Mouse (Mus musculus) kidney, postnatal 36 days (tissue): ENCODE results near the gene Tmem200b.
A peak's percentile ranks its signal among the peaks of the same experiment; 100 is the strongest.

Source experiments
- DNase-seq, 2 experiments: peaks; one replicate each; pipeline ENCODE4 v3.0.0; 2021 to 2022; ENCODE audit warnings: mixed read lengths in 2 of 2

The Tmem200b gene

DNA sequence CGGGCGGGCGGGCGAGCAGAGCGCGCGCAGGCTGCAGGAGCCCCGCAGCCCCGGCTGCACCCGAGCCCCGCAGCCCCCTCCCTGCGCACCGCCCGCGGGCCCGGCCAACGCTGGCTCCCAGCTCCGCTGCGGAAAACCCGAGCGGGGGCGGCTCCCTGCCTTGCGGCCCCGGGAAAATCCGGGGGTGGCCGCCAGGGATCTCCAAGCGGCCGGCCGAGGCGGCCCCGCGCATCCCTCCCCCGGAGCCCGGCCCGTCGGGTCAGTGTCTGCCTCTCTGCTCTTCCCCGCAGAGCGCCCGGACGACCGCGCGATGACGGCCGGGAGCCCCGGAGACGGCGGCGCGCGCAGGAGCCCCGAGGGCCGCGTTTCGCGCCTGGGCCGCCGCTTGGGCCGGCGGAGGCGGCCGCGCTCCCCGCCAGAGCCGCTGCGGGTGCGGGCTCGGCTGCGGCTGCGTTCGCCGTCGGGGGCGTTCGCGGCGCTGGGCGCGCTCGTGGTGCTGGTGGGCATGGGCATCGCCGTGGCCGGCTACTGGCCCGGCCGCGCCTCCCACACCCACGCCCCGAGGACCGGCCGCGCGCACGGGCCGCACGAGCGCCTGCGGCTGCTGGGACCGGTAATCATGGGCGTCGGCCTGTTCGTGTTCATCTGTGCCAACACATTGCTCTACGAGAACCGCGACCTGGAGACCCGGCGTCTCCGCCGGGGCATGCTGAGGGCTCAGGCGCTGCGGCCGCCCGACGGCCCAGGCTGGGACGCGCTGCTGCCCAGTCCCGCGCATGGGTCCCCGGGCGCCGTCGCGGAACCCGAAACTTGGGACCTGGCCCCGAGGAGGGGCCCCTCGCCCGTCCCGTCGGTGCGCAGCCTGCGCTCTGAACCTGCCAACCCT lies at the start of gene Tmem200b:
Gene Tmem200b (plus strand): TSS at position 311 of the 886 bp plus-strand sequence.
- peak; percentile 43 to 52 for DNase-seq

DNA sequence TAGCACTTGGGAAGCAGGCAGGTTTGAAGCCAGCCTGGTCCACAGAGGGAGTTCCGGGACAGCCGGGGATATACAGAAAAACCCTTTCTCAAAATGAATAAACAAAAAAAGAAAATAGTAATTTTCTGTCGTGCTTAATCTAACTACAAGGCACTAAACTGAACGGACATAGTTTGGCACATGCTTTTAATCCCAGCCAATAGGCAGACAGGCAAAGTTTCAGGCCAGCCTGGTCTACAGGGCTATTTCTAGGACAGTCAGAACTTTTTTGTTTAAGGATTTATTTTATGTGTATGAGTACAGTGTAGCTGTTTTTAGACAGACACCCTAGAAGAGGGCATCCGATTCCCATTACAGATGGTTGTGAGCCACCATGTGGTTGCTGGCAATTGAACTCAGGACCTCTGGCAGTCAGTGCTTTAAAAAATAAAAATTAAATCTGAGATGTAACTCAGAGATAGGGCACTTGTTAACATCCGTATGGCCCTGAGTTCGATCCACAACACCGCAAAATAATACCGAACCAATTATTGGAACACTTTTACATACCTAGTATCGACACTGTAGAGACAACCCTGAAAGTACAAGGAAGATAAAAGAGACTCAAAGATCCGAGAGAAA lies 48.8 kb upstream of the Tmem200b start:
- DNase-seq = no peak

DNA sequence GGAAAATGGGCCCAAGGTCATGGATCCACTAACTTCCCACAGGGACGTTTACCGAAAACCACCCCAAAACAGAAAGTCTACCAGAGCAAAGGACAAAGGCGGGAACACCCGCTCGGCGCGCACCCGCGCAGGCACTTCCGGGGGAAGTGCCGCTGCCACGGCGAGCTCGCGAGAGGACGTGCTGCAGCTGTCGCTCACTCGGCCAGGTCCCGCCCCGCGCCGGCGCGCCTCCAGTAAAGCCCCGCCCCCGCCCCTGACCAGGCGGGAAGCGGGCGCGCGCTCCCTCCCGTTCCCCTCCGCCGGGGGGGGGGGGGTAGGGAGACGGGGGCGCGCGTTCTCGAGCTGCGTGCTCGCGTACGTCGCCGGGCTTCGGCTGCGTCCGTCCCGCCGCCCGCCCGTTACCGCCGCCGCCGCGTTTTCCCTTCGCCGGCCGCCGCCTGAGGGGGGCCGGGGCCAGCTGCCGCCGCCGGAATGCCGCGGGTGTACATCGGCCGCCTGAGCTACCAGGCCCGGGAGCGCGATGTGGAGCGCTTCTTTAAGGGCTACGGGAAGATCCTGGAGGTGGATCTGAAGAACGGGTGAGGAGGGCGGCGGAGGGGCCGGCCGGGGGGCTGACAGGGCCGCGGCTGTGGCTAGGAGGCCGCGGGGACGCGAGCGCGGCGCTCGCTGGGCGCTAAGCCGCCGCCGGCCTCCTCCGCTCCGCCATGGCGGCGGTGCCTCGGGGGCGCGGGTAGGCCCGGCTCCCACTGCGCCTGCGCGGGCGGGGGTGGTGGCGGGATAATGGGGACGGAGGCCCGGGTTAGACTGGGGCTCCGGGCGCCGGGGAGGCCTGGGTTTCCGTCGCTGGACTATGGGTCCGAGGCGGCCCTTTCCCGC lies 48.0 kb upstream of the Tmem200b start, which contains the start of gene Srsf4:
Gene Srsf4 (plus strand): TSS at position 325 of the 876 bp plus-strand sequence.
- peak; percentile 96 to 97 for DNase-seq

DNA sequence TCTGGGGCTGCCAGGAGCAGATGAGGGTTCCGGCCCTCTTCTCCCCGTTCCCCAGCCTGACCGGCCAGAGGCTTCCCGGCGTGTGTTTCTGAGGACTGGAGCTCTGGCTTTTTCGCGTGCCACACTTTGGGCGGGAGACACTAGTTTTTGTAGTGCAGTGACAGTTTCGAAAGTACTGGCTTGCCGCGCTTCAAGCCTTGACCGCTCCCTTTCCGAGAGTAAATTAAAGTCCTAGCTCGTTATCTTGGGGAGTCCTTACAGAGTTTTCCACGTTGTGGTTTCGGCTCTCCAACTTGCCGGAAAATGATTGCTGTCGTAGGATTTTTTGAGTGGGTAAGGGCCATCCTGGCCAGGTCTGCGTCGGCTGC lies 47.4 kb upstream of the Tmem200b start:
- no peak for DNase-seq

DNA sequence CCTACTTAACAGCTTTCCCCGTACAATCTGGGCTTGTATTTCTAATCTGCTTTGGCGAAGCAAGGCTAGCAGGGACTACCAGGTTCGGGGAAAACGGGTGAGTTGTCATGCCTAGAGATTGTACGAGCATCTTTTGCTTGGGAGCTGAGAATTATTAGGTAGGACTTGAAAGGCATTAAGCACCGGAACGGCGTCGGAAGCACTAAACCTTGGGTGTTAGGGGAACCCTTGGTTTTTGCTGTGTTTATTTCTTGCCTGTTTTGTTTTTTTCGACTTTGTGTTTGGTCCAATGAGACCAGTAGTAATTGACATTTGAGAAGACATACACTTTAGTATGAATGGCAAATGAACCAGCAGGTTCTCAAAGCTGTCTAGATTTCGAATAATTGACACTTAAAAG lies 47.0 kb upstream of the Tmem200b start:
- DNase-seq = no peak

DNA sequence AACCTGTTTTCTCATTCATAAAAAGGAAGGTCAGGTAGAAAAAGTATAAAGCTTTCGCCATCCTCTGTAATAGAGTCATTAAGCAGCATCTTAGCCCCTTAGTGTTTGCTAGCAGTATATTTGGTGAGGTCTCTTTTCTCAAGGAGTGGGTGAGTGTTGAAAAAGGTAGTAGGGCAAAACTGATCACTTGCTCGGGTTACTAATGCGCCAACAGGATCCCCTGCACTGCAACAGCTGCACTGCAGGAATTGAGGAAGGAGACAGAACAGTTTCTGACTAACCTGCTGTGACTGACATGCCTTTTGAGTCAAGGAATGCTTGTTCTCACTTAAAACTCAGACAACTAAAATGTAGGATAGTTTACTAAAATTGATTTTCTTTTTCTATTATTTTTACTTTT lies 46.3 kb upstream of the Tmem200b start:
- no peak for DNase-seq

DNA sequence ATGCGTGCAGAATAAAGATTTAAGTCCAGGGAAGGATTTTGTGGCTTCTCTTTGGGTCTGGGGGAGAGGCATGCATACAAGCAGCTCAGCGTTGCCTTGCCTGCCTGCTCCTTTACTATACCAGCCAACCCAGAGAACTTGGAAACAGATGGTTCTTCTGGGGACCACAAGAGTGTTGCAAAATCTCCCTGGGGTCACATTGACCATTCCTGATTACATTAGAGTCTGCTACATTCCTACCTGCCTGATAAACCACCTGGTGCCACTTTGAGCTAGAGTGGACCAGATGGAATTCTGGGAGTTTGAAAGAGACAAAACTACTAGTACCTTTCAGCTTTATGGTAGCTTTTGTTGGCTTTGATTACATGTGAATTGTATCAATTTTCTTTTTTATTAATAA lies 44.7 kb upstream of the Tmem200b start:
- peak in 1 of 2 experiments; percentile 41 for DNase-seq

DNA sequence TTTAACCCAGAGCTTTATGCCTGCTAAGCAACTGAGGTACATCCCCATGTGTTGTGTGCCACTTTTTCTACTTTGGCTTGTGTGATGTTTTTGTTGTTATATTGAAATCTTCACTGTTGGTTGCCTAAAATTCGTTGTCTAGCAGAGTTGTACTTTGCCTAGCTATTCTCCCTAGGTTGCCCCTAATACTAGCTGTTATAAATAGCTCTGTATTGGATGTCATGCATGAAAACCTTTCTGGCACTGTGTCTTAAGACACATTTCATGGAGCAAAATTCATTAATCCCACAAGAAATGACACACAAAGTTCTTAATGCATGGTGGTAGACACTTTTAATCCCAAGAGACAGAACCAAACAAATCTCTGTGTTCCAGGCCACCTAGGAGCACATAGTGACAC lies 41.9 kb upstream of the Tmem200b start:
- peak in 1 of 2 experiments; percentile 38 for DNase-seq

DNA sequence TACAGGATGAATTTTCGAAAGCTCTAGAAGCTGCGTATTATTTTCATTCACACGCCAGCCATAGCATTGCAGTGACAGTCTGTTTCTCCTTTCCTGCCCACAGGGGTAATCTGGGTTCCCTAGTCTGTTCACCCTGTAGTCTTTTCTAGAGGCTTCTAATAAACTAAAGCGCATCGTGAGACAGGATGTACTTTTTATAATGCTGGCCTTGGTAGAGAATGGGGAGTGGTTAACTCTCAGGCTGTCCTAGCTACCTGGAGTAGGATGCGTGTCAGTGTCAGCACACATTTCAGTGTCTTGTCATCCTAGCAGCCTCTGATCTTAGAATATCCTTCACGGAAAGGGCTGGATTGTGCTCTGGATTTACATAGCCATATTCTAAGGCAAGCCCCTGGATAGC lies 40.3 kb upstream of the Tmem200b start:
- no peak for DNase-seq

DNA sequence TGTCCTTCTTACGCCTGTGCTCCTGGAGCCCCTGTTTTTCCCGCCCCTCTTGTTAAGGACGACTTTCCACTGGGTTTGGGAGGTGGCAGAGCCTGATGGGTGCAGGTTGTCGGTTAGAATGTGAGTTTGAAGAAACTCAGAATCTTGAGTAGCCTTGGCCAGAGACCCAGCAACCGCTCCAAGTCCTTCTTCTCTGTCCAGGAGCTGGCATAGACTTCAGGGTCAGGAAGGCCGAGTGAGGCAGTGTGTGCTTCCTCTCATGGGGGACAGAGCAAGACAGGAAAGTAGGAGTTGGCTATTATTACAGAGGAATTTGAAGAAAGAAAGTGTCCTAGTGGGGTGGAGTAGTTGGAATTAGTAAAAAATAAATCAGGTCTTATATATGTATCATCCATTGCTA lies 38.0 kb upstream of the Tmem200b start:
- DNase-seq = peak in 1 of 2 experiments; percentile 65

DNA sequence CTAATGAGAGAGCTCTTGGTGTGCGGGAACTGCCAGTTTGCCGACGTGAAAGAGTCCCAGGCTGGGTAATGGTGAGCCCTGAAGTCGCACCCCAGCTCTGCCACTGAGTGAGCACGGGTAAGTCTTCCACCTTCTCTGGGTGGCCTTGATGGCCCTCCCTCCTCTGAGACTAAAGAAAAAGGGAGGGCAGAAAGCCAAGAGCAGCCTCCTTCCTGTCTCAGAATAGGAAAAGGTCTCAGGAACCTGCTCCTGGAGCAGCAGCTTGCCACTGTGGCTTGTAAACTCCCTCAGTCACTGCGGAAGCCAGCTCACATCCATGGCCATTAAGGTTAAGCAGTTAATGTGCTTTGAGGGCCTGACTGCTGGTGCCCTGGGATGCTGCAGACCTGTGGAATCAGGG lies 36.2 kb upstream of the Tmem200b start:
- peak; percentile 54 to 59 for DNase-seq

DNA sequence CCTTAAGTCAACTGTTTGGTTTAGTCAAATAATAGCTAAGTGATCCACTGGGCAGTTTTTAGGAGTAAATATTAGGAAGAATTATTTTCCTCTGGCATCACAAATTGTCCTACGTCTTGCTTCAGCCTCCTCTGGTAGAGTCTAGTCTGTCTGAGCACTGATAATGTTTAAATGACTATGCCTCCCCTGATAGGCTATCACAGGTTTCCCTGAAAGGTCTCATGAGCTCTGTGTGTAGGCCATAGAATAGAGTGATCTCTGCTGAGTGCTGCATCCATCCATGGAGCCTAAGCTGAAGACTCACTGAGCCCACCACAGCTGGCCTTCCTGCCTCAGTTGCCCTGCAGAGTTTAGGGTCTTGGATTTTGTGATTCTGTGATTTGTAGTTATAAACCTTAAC lies 33.0 kb upstream of the Tmem200b start:
- DNase-seq = no peak

DNA sequence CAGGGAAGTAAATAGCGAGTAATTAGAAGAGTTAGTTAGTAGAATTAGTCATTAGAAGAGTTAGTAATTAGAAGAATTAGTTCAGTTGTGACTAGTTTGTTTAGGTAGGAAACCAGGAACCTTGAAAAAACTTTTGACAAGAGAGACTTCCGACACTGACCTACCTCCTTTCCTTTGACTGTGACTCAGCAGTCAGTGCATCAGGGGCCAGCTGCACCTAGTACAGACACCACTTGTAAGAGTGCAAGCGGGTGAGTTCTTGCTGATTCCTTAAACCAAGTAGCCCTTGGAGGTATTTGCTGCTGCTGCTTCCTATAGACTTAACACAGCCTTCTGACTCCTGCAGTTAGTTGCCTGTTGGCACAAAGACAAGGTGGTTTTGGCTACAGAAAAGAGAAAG lies 30.9 kb upstream of the Tmem200b start:
- DNase-seq = no peak

DNA sequence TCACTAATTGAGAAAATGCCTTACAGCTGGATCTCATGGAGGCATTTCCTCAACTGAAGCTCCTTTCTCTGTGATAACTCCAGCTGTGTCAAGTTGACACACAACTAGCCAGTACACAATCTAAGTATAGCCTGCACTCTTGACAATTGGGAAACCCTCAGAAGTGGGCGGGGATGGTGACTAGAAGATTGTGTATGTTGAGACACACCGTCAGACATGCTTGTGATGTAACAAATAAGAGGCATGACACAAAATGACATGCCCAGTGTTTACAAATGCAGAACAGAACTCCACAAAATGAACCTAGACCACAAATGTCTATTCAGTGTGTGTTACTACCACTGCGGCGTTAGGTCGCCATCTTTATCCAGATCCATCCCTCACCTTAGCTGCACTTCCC lies 24.5 kb upstream of the Tmem200b start:
- no peak for DNase-seq

DNA sequence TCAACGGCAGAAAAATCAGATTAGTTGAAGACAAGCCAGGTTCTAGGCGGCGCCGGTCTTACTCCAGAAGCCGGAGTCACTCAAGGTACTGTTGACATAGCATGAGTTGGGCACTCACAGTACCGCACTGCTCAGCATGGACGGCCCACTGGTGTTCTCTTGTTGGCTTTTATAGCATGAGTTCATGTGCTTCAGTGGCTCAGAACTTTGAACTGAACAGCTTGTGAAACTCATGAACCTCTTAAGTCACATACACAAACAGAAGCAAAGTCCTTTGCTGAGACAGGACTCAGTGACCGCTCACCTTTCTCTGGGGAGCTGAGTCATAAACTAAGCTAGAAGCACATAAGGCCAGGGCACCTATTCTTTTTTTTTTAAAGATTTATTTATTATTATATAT lies 23.8 kb upstream of the Tmem200b start:
- peak; percentile 72 to 91 for DNase-seq

DNA sequence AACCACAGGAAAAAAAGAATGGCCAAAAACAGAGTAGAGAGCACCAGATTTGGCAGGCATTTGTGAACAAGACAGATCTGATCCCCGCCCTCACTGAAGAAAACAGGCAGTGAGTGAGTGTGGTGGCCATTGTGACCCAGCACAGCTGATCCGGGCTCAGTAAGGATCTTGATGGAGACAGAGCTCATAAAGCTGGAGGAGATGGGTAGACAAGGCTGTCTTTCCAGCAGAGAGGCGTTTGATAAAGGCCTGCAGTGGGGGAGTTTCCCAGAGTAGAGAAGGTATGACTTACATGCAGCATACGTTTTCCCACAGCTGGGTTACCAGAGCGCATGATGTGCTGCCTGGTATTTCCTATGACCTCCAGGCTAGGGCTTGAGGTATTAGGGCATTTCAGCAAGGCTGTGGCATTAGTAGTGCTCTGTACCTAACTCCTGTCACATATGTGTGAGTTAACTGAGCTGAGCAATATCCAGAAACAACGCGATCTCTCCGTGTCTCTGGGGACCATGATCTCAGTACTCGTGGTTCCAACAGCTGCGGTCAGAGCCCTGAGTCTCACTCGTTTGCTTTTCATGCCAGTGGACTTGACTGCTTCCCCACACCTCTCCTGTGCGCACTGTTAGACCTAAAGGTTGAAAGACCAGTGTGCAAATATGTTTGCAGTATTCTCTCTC lies 22.9 kb upstream of the Tmem200b start:
- DNase-seq = no peak

DNA sequence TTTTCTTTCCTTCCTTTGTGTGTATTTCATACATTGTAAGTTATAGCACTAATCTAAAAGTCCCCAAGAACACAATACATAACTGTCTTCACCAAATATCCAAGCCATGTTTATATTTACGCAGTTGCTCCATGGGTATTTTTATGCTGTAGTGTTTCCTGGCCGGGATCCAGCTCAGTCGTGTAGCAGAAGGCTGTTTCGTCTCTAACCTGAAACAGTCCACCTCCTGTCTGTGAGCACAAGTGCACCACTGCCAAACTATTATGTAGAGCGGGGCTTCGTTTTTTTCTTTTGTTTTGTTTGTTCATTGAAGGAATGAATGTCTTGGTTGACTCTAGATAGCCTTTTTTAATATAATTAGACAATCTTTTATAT lies 22.4 kb upstream of the Tmem200b start:
- peak in 1 of 2 experiments; percentile 67 for DNase-seq

DNA sequence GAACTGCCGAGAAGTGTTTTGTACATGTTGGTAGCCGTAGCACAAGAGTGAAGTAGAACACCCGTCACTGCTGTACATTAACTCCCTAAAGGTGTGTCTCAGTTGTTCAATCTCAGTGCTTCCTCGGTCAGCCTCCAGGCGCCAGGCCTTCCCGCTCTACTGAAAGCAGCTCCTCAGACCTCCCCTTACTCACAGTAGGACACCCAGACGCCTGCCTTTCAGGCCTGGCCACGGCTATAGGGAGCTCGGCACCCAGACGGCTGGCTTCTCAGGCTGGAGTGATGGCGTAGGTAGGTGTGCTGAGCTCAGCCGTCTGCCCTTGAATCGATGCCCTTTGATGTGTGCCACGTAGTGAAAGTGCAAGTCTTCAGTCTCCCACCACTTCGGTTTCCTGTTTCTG lies 20.5 kb upstream of the Tmem200b start:
- DNase-seq = no peak

DNA sequence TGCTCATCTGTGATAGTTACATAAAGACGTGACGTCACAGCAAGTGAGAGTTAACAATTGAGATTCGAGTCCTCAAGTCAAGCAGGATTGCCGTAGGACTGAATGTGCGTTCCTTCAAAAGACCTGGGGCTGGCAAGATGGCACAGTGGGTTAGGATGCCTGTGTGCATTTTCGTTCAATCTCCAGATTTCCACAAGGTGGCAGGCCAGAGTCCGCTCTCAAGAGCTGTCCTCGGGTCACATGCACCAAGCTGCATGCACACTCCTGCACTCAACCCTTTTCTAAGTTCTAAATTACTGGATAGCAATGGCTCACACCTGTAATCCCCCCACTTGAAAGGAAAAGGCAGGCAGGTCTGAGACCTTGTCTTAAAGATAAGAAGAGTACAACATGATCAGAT lies 17.1 kb upstream of the Tmem200b start:
- DNase-seq = peak; percentile 70 to 83

DNA sequence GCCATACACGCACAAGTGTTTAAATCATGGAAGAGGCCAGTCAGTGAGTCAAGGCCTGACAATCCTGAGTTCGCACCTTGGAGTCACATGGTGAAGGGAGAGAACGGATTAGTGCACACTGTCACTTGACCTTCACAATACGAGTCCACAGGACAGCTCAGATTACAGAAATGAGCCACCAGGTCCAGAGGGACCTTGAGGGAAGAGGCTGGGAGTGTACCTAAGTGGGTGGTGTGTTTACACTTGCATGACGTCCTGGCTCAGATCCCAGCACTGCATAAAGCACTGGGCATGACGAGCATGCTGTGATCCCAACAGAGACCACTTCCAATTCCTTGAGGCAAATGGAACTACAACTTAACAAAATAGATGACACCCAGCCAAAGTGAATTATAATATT lies 15.1 kb upstream of the Tmem200b start:
- DNase-seq = peak; percentile 53 to 62

DNA sequence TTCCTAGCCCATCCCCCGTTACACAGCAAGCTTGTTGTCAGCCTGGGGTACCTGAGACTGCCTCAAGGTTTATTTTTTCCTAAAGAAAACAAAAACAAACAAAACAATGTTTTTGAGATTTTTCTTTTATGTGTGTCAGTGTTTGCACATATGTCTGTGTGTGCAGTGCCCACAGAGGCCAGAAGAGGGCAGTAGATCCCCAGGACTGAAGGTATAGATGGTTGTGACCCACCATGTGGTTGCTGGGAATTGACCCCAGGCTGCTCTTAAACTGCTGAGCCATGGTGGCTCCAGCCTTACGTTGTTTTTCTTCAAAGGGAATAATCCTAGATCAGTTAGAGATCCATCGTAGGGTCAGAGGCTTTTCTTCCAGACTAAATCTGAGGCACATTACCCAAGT lies 13.7 kb upstream of the Tmem200b start:
- DNase-seq = no peak

DNA sequence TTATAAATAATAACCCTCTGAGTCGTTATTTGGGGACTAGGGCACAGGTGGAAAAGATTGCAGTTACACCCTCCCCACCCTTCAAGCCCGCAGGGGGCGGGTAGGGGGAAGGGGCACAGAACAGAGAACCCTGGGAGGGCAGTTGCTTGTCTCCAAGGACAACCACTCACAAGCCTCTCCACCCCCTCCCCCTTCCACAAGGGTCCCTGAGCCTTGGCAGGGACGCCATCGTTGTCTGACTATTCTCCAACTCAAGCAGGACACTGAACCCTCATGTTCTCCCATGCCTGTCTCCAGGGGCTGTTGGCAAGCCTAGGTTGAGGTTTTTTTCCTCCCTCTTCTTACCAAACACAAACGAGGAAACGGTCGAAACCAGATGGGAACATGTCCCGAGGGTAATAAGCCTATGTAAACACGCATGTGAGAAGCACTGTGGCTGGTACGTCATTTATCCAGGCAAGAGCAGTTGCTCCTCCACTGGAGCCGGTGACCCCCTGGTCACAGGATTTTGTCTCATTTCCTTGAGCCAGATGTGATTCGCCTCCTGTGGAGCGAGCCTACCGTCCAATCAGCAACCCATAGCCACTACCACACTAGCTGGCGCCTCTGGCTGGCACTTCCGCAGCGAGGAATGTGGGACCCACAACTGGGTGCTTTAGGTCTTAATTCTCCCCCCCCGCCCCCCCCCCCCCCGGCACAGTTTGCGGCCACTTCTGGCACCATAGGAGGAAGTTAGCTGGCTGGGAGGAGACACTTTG lies 11.2 kb upstream of the Tmem200b start:
- peak; percentile 50 to 51 for DNase-seq
